Mouse (Mus musculus): ENCODE results near the gene Cep295. TPM values are rescaled to one million over a fixed set of nuclear protein-coding genes. Genes with fewer than 3 reads are reported as not detected.
"Not testable (repeated sequence)": the region's sequence is repeated elsewhere in the genome, so short reads cannot be mapped to it uniquely, and the experiment has no call there.

Cep295 gene
- polyA plus RNA-seq, 1 experiment from 2014 or later = 16.9 TPM

- 78% methylated on average over 6 of the region's 6 CpGs for WGBS
- not testable (repeated sequence) for H3K36me3 ChIP-seq; H3K27ac ChIP-seq; DNase-seq (ENCODE audit: low spot score); H3K27me3 ChIP-seq (ENCODE audit: insufficient read depth, poor library complexity, severe bottlenecking); H3K4me1 ChIP-seq (replicated peaks); H3K9me3 ChIP-seq; H3K4me3 ChIP-seq
Observed at GRCm38 (mm10) chr9:15302006-15302405, 55.6 kb downstream of the Cep295 start.

DNA sequence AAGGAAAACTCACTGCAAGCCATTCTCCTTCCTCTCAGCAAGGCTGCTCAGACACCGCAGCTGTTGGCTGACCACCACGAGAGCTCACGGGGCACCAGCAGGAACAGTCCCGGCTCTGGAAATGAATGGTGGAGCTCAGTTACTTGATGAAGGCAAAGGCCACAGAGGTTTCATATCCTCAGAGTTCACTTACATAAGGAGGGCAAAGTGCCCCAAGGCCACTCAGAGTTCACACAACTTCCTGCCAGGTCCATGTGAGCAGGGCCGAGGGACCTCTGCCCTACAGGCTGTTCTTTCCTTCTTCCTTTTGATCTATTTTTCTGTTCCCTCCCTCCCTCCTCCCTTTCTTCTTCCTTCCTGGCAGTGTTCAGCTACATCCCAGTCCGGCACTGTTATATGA, 56.2 kb downstream of the Cep295 start:
- H3K4me3 ChIP-seq = no peak overlapping the region
- no peaks in the 10 kb centered on the region for H3K9me3 ChIP-seq
- no peaks in the 10 kb centered on the region for H3K27me3 ChIP-seq (ENCODE audit: insufficient read depth, poor library complexity, severe bottlenecking)
- 59% methylated on average over 6 of the region's 6 CpGs for WGBS
- peaks cover 3% of the 10 kb centered on the region; the same call in 1 of the 2 replicates for H3K4me1 ChIP-seq (replicated peaks)
- no peak overlapping the region for H3K27ac ChIP-seq
- DNase-seq (ENCODE audit: low spot score) = peak; percentile 39
- no peaks in the 10 kb centered on the region for H3K36me3 ChIP-seq

GRCm38 (mm10) chr9:15300056-15300455, 57.5 kb downstream of the Cep295 start:
- Histone ChIP-seq H3K27ac (no peak overlapping the region), H3K36me3 (no peaks in the 10 kb centered on the region), H3K27me3 (ENCODE audit: insufficient read depth, poor library complexity, severe bottlenecking) (no peaks in the 10 kb centered on the region), H3K4me3 (no peak overlapping the region), H3K4me1 (replicated peaks) (no peaks in the 10 kb centered on the region), H3K9me3 (no peaks in the 10 kb centered on the region)
- no peak for DNase-seq (ENCODE audit: low spot score)
- 90% methylated on average over 5 of the region's 5 CpGs for WGBS

GRCm38 (mm10) chr9:15298451-15298850, 59.1 kb downstream of the Cep295 start:
- 83% methylated on average over 2 of the region's 2 CpGs for WGBS
- Histone ChIP-seq H3K36me3 (no peaks in the 10 kb centered on the region), H3K4me1 (replicated peaks) (no peaks in the 10 kb centered on the region), H3K27ac (no peak overlapping the region), H3K27me3 (ENCODE audit: insufficient read depth, poor library complexity, severe bottlenecking) (no peaks in the 10 kb centered on the region), H3K9me3 (no peaks in the 10 kb centered on the region), H3K4me3 (no peak overlapping the region)
- DNase-seq (ENCODE audit: low spot score) = no peak

DNA sequence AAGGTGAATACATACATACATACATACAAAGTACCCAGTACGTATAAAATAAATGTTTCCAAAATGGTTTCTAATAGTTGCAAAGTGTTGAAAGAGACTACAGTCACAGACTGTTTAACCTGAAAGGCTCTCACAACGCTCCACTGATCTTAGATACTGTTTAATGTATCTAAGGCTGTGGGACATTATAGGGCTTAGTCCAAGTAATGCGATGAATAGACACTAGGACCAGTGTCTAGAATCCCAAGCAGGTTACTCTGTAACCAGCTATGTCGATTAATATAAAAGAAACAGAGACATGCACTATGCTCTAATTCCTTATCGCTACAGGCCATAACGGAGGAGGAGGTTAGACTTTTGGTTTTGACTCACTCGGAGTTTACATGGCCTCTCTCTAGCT, 60.5 kb downstream of the Cep295 start:
- no peaks in the 10 kb centered on the region for H3K9me3 ChIP-seq
- no peak overlapping the region for H3K4me3 ChIP-seq
- H3K27me3 ChIP-seq (ENCODE audit: insufficient read depth, poor library complexity, severe bottlenecking) = no peaks in the 10 kb centered on the region
- no peaks in the 10 kb centered on the region for H3K4me1 ChIP-seq (replicated peaks)
- WGBS = 90% methylated on average over 7 of the region's 7 CpGs
- DNase-seq (ENCODE audit: low spot score) = no peak
- no peaks in the 10 kb centered on the region for H3K36me3 ChIP-seq
- no peak overlapping the region for H3K27ac ChIP-seq

DNA sequence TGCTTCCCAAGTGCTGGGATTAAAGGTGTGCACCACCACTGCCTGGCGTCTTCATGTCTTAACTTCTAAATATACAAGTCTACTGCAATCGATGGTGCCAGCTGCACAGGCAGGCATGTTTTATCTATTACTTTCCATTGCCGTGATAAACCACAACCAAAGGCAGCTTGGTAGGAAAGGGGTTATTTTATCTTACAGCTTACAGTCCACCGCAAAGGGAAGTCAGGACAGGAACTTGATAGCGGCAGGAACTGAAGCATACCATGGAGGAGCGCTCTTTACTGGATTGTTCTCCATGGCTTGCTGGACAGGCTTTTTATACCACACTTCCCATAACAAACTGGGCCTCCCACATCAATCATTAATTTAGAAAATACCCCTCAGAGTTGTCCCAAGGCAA, 68.3 kb downstream of the Cep295 start:
- Histone ChIP-seq H3K27me3 (ENCODE audit: insufficient read depth, poor library complexity, severe bottlenecking) (no peaks in the 10 kb centered on the region), H3K36me3 (0 out of 2 replicates have a peak, but pooled peaks cover 4% of the 10 kb centered on the region), H3K4me1 (replicated peaks) (no peaks in the 10 kb centered on the region), H3K9me3 (no peaks in the 10 kb centered on the region), H3K4me3 (no peak overlapping the region), H3K27ac (no peak overlapping the region)
- WGBS = 91% methylated on average over 6 of the region's 6 CpGs
- DNase-seq (ENCODE audit: low spot score) = no peak

DNA sequence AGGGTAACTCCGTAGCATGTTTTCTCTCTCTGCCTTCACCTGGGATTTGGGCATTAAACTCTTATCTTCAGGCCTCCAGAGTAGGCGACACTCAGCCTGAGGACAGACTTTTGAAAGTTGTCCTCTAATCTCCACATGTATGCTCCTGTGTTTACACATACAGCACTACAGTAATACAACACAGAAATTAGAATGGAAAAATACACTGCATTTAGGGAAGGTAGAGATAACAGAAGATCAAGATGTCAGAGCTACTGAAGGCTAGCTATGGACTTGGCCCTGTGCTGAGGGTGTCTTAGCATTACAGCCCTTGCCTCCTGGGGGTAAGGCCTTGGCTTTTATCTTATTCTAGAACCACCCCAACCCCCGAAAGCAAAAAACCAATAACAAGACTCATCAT, 69.2 kb downstream of the Cep295 start:
- 89% methylated on average over 3 of the region's 3 CpGs for WGBS
- 0 out of 2 replicates have a peak, but pooled peaks cover 4% of the 10 kb centered on the region for H3K36me3 ChIP-seq
- H3K4me1 ChIP-seq (replicated peaks) = no peaks in the 10 kb centered on the region
- H3K4me3 ChIP-seq = no peak overlapping the region
- no peak for DNase-seq (ENCODE audit: low spot score)
- no peaks in the 10 kb centered on the region for H3K27me3 ChIP-seq (ENCODE audit: insufficient read depth, poor library complexity, severe bottlenecking)
- no peaks in the 10 kb centered on the region for H3K9me3 ChIP-seq
- H3K27ac ChIP-seq = no peak overlapping the region

- WGBS = 51% methylated on average over 6 of the region's 6 CpGs
- no peak for DNase-seq (ENCODE audit: low spot score)
- no peaks in the 10 kb centered on the region for H3K4me1 ChIP-seq (replicated peaks)
Observed at GRCm38 (mm10) chr9:15287846-15288245, 69.7 kb downstream of the Cep295 start.

DNA sequence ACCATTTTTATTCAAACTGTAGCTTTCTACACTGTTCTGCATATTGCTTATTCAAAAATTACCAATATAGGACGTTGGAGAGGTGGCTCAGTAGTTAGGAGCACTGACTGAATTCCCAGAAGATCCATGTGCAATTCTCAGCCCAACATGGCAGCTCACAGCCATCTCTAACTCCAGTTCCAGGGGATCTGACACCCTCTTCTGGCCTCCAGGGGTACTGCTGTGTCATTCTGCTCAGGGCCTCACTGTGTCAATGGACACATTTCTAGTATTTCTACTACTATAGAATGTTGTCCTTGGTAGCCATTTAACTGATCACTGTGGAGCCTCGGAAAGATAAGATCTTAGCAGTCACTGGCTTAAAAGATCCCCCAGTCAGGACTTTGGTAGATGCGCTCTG, 72.1 kb downstream of the Cep295 start:
- Histone ChIP-seq H3K9me3 (no peaks in the 10 kb centered on the region), H3K4me1 (replicated peaks) (peaks cover 9% of the 10 kb centered on the region), H3K36me3 (0 out of 2 replicates have a peak, but pooled peaks cover 4% of the 10 kb centered on the region), H3K27ac (no peak overlapping the region), H3K4me3 (no peak overlapping the region), H3K27me3 (ENCODE audit: insufficient read depth, poor library complexity, severe bottlenecking) (no peaks in the 10 kb centered on the region)
- DNase-seq (ENCODE audit: low spot score) = no peak
- 73% methylated on average over 3 of the region's 3 CpGs for WGBS

More at GRCm38 (mm10) chr9:15287846-15288245, 69.7 kb downstream of the Cep295 start:
- H3K9me3 ChIP-seq = no peaks in the 10 kb centered on the region
- 0 out of 2 replicates have a peak, but pooled peaks cover 4% of the 10 kb centered on the region for H3K36me3 ChIP-seq
- H3K27me3 ChIP-seq (ENCODE audit: insufficient read depth, poor library complexity, severe bottlenecking) = no peaks in the 10 kb centered on the region
- H3K4me3 ChIP-seq = no peak overlapping the region
- no peak overlapping the region for H3K27ac ChIP-seq

DNA sequence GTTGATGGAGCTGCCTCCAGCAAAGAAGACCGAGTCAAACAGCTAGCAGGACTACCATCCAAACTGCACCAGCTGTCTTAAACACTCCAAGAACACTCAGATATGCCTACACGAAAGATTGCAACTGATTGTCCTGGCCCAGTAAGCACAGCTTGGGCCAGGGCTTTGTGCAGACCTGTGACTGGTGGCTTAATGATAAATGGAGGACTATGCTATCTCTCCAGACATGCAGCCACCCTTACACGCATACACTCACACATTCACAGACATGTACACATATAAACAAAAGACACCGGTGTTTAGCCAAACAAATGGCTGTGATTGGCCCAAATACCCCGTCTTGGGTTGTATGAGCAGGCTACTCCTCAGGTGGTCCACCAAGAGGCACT, 77.1 kb downstream of the Cep295 start:
- no peak for DNase-seq (ENCODE audit: low spot score)
- Histone ChIP-seq H3K4me1 (replicated peaks) (peaks cover 24% of the 10 kb centered on the region), H3K4me3 (peak overlapping the region; percentile 84), H3K9me3 (no peaks in the 10 kb centered on the region), H3K27ac (peak overlapping the region; percentile 89), H3K36me3 (peaks cover 19% of the 10 kb centered on the region), H3K27me3 (ENCODE audit: insufficient read depth, poor library complexity, severe bottlenecking) (no peaks in the 10 kb centered on the region)
- 55% methylated on average over 5 of the region's 5 CpGs for WGBS

- Histone ChIP-seq H3K4me3 (peak within 1 kb of the TSS; percentile 84), H3K27me3 (ENCODE audit: insufficient read depth, poor library complexity, severe bottlenecking) (no peaks in the 10 kb centered on the region), H3K27ac (peak within 1 kb of the TSS; percentile 89), H3K4me1 (replicated peaks) (peaks cover 24% of the 10 kb centered on the region), H3K9me3 (no peaks in the 10 kb centered on the region), H3K36me3 (peaks cover 25% of the 10 kb centered on the region)
- WGBS = 1% methylated on average over 57 of the region's 57 CpGs
- peak; percentile 96 for DNase-seq (ENCODE audit: low spot score)
Observed at GRCm38 (mm10) chr9:15279649-15280490, 77.7 kb downstream of the Cep295 start, which contains the start of gene Med17. TSS of gene Med17 (minus strand) at chr9:15279931.

- DNase-seq (ENCODE audit: low spot score) = no peak
Observed at GRCm38 (mm10) chr9:15279139-15279648, 78.4 kb downstream of the Cep295 start.

DNA sequence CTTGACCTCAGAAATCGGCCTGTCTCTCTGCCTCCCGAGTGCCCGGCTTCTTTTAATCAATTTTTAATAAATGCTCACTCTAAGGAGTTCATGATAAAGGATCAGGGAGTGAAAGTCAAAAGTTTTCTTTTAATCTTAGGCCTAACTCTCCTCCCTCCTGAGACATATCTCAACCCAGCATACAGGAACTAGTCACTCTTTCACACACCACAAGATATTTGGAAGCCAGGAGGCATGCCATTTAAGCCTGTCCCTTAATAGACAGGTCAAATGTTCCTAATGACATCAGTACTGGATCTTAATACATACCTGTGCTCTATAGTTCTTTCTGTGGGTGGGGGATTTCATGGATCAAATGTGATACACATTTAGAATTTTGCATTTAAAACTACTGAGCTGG, 79.2 kb downstream of the Cep295 start:
- H3K36me3 ChIP-seq = peaks cover 40% of the 10 kb centered on the region
- no peaks in the 10 kb centered on the region for H3K27me3 ChIP-seq (ENCODE audit: insufficient read depth, poor library complexity, severe bottlenecking)
- DNase-seq (ENCODE audit: low spot score) = no peak
- no peak overlapping the region for H3K27ac ChIP-seq
- H3K9me3 ChIP-seq = no peaks in the 10 kb centered on the region
- peaks cover 24% of the 10 kb centered on the region for H3K4me1 ChIP-seq (replicated peaks)
- WGBS = 96% methylated on average over 3 of the region's 3 CpGs
- H3K4me3 ChIP-seq = no peak overlapping the region

More at GRCm38 (mm10) chr9:15279139-15279648, 78.4 kb downstream of the Cep295 start:
- Histone ChIP-seq H3K9me3 (no peaks in the 10 kb centered on the region), H3K27ac (peak overlapping the region; percentile 89), H3K4me3 (peak overlapping the region; percentile 84), H3K4me1 (replicated peaks) (peaks cover 24% of the 10 kb centered on the region), H3K36me3 (peaks cover 31% of the 10 kb centered on the region), H3K27me3 (ENCODE audit: insufficient read depth, poor library complexity, severe bottlenecking) (no peaks in the 10 kb centered on the region)
- 9% methylated on average over 19 of the region's 19 CpGs for WGBS
